Mouse (Mus musculus) frontal cortex, postnatal 25 days (tissue): Measurements from ENCODE around the gene Gins2.

Experiments used
- DNase-seq, 2 experiments: peaks; one replicate each; pipeline ENCODE4 v3.0.0; 2022; ENCODE audit warnings: low spot score in 2 of 2

Gene Gins2

GRCm38 (mm10) chr8:120530954-120531656 lies 58.0 kb downstream of the Gins2 start:
- no peak for DNase-seq

- DNase-seq, result no peak
These were observed 59.9 kb downstream of the Gins2 start for GRCm38 (mm10) chr8:120529226-120529625.
